Mouse (Mus musculus) myocyte (in vitro differentiated cells): Measurements from ENCODE around the gene Gm20388. TPM values are rescaled to one million over a fixed set of nuclear protein-coding genes. Genes with fewer than 3 reads are reported as not detected.

ENCODE experiments used
- H3K27me3 ChIP-seq: one replicate; pipeline ENCODE4 v1.6.1; 2011; ENCODE audit not compliant: control insufficient read depth, insufficient read depth, insufficient read length
- H3K36me3 ChIP-seq: one replicate; pipeline ENCODE4 v1.6.1; 2011; ENCODE audit not compliant: control insufficient read depth, insufficient read depth
- H3K4me2 ChIP-seq: one replicate; pipeline ENCODE4 v1.6.1; 2011; ENCODE audit warnings: low read depth, control low read depth
- H3K4me3 ChIP-seq: one replicate; pipeline ENCODE4 v1.5.1; 2011; ENCODE audit warnings: mild to moderate bottlenecking, control low read depth, moderate library complexity
- H3K79me2 ChIP-seq: one replicate; pipeline ENCODE4 v1.6.1; 2011; ENCODE audit not compliant: control insufficient read depth, insufficient read depth
- H3ac ChIP-seq: one replicate; pipeline ENCODE4 v1.6.1; 2011; ENCODE audit not compliant: control insufficient read depth, insufficient read length
- CEBPB ChIP-seq: IDR thresholded peaks from 2 replicates; pipeline ENCODE4 v1.6.1; 2011; ENCODE audit warnings: mild to moderate bottlenecking, moderate library complexity; ENCODE audit not compliant: poor library complexity, insufficient read depth, severe bottlenecking
- E2F4 ChIP-seq: IDR thresholded peaks from one replicate; pipeline ENCODE4 v1.6.1; 2011; ENCODE audit warnings: mild to moderate bottlenecking, control low read depth, moderate library complexity; ENCODE audit not compliant: insufficient read depth
- MAX ChIP-seq: IDR thresholded peaks from one replicate; pipeline ENCODE4 v1.6.1; 2011; ENCODE audit warnings: low read depth, mild to moderate bottlenecking, control low read depth
- MYOD1 ChIP-seq, 3 experiments: IDR thresholded peaks; one replicate each; pipeline ENCODE4 v1.6.1; 2011; ENCODE audit warnings: control low read depth in 2 of 3, low read depth in 2 of 3, mild to moderate bottlenecking in 2 of 3, moderate library complexity in 1 of 3; ENCODE audit not compliant: insufficient read length in 2 of 3, control insufficient read depth in 1 of 3
- MYOG ChIP-seq, 3 experiments: IDR thresholded peaks; one replicate each; pipeline ENCODE4 v1.6.1; 2011; ENCODE audit warnings: control low read depth in 2 of 3, low read depth in 2 of 3, mild to moderate bottlenecking in 2 of 3; ENCODE audit not compliant: insufficient read length in 2 of 3, control insufficient read depth in 1 of 3, insufficient read depth in 1 of 3
- POLR2A ChIP-seq: IDR thresholded peaks from one replicate; pipeline ENCODE4 v1.6.1; 2011; ENCODE audit warnings: low read depth, mild to moderate bottlenecking, control low read depth, moderate library complexity; ENCODE audit not compliant: insufficient read length
- POLR2AphosphoS2 ChIP-seq: IDR thresholded peaks from one replicate; pipeline ENCODE4 v1.6.1; 2011; ENCODE audit warnings: low read depth, control low read depth; ENCODE audit not compliant: insufficient read length
- REST ChIP-seq: IDR thresholded peaks from one replicate; pipeline ENCODE4 v1.6.1; 2011; ENCODE audit warnings: mild to moderate bottlenecking, control low read depth, moderate library complexity; ENCODE audit not compliant: insufficient read depth, insufficient read length
- SRF ChIP-seq: IDR thresholded peaks from one replicate; pipeline ENCODE4 v1.6.1; 2011; ENCODE audit warnings: low read depth; ENCODE audit not compliant: control insufficient read depth, insufficient read length
- TCF12 ChIP-seq: IDR thresholded peaks from one replicate; pipeline ENCODE4 v1.6.1; 2011; ENCODE audit warnings: mild to moderate bottlenecking, control low read depth; ENCODE audit not compliant: poor library complexity, insufficient read depth, severe bottlenecking
- TCF3 ChIP-seq: IDR thresholded peaks from one replicate; pipeline ENCODE4 v1.6.1; 2011; ENCODE audit warnings: low read depth, control low read depth; ENCODE audit not compliant: insufficient read length
- USF1 ChIP-seq: IDR thresholded peaks from one replicate; pipeline ENCODE4 v1.6.1; 2011; ENCODE audit warnings: low read depth, mild to moderate bottlenecking, control low read depth, moderate library complexity
- polyA plus RNA-seq: library from polyadenylated mRNA; unstranded; fragments of >200 nt; fragmentation: generic; extraction: Trizol; gene quantifications from one replicate; pipeline ENCODE4 v1.2.1, GENCODE M21; 2012; ENCODE audit warnings: missing spikeins

Gm20388 gene
- polyA plus RNA-seq, 1 experiment: 15.3 TPM

DNA sequence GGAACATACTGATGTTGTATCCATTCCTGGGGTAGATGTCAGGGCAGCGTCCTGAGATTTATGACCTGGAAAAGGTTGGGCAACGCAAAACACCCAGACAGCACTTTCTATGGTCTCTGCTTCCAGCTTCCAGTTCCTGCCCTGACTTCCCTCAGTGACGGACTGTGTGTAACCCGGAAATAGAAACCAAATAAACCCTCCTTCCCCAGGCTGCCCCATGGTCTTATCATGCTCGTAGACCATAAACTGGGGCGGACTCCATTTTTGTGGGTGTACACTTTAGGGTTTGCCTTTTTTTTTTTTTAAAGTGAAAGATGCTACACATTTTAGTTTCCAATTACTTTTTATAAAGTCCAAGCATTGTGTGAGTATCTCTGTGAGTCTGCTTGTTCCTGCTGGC lies 3754.9 kb downstream of the Gm20388 start:
- no peak overlapping the region for H3ac ChIP-seq
- H3K79me2 ChIP-seq: no peaks in the 10 kb centered on the region
- H3K36me3 ChIP-seq: peaks cover 13% of the 10 kb centered on the region
- H3K27me3 ChIP-seq: no peaks in the 10 kb centered on the region
- H3K4me3 ChIP-seq: no peak overlapping the region
- no peak overlapping the region for H3K4me2 ChIP-seq
- TF ChIP-seq POLR2AphosphoS2 (no peak), CEBPB (no peak), TCF12 (no peak), E2F4 (no peak), MYOG (IDR thresholded peaks at IDR 0.05; ENCODE audit: control insufficient read depth in 1 of 3, insufficient read depth in 1 of 3, insufficient read length in 2 of 3, low read depth in 2 of 3) (no peak), SRF (no peak), POLR2A (no peak), MYOD1 (IDR thresholded peaks at IDR 0.05; ENCODE audit: control insufficient read depth in 1 of 3, insufficient read length in 2 of 3, low read depth in 2 of 3) (no peak)

- H3K27me3 ChIP-seq: no peaks in the 10 kb centered on the region
- peaks cover 10% of the 10 kb centered on the region for H3K36me3 ChIP-seq
- H3K79me2 ChIP-seq: no peaks in the 10 kb centered on the region
- no peak overlapping the region for H3ac ChIP-seq
- no peak overlapping the region for H3K4me2 ChIP-seq
- no peak for TF ChIP-seq MYOD1 (IDR thresholded peaks at IDR 0.05; ENCODE audit: control insufficient read depth in 1 of 3, insufficient read length in 2 of 3, low read depth in 2 of 3)
- TF ChIP-seq TCF3: no peak
- no peak for TF ChIP-seq MYOG (IDR thresholded peaks at IDR 0.05; ENCODE audit: control insufficient read depth in 1 of 3, insufficient read depth in 1 of 3, insufficient read length in 2 of 3, low read depth in 2 of 3)
- no peak overlapping the region for H3K4me3 ChIP-seq
Observed at GRCm38 (mm10) chr8:123666832-123667231, 3756.2 kb downstream of the Gm20388 start.

DNA sequence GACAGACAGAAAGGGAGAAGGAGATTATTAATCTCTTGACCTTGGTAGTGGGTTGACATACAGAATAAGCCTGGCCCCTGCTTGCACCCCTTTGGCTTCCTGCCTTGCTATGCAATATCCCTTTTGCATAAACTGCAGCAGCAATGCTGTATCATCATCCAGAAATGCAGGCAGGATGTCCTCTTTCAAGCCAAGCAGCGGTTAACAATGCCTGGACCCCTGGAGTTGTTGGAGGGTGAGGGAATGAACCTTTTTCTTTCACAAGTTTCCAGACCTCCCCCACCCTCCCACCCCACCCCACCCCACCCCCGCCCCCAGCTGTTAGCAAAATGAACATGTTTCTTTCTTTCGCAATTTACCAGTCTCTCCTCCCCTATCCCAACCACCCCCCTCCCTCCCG lies 3758.0 kb downstream of the Gm20388 start:
- Histone ChIP-seq H3K79me2 (no peaks in the 10 kb centered on the region), H3K36me3 (peaks cover 2% of the 10 kb centered on the region), H3ac (no peak overlapping the region), H3K27me3 (no peaks in the 10 kb centered on the region), H3K4me3 (no peak overlapping the region), H3K4me2 (no peak overlapping the region)
- TF ChIP-seq MAX: no peak
- TF ChIP-seq REST: no peak
- no peak for TF ChIP-seq USF1
- no peak for TF ChIP-seq SRF
- TF ChIP-seq MYOD1 (IDR thresholded peaks at IDR 0.05; ENCODE audit: control insufficient read depth in 1 of 3, insufficient read length in 2 of 3, low read depth in 2 of 3): no peak
- TF ChIP-seq CEBPB: no peak
- no peak for TF ChIP-seq TCF12
- no peak for TF ChIP-seq POLR2AphosphoS2
- no peak for TF ChIP-seq POLR2A
- TF ChIP-seq TCF3: no peak
- TF ChIP-seq MYOG (IDR thresholded peaks at IDR 0.05; ENCODE audit: control insufficient read depth in 1 of 3, insufficient read depth in 1 of 3, insufficient read length in 2 of 3, low read depth in 2 of 3): no peak
- TF ChIP-seq E2F4: no peak

DNA sequence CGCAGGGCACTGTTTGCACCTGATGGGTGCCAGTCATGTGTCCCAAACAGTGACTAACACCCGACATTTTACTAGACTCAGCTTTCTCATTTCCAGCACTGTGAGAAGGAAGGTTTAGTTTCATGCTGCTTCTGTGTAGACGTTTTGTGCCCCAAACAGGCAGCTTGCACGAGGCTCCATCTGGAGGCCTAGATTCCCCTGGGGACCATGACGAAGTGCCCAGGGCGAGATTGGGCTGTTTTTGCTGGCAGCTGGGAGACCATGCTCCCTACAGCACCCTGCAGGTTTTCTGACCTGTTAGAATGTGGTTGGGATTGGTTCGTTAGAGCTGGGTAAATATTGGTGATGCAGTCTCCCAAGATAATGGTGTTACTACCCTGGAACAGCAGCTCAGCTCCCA lies 3760.1 kb downstream of the Gm20388 start:
- H3K27me3 ChIP-seq: no peaks in the 10 kb centered on the region
- H3K4me3 ChIP-seq: no peak overlapping the region
- TF ChIP-seq POLR2AphosphoS2: no peak
- peak in 1 of 3 experiments; percentile 23 for TF ChIP-seq MYOD1 (IDR thresholded peaks at IDR 0.05; ENCODE audit: control insufficient read depth in 1 of 3, insufficient read length in 2 of 3, low read depth in 2 of 3)
- no peak for TF ChIP-seq MYOG (IDR thresholded peaks at IDR 0.05; ENCODE audit: control insufficient read depth in 1 of 3, insufficient read depth in 1 of 3, insufficient read length in 2 of 3, low read depth in 2 of 3)
- H3K4me2 ChIP-seq: no peak overlapping the region
- H3K79me2 ChIP-seq: no peaks in the 10 kb centered on the region
- no peak overlapping the region for H3ac ChIP-seq
- H3K36me3 ChIP-seq: no peaks in the 10 kb centered on the region

DNA sequence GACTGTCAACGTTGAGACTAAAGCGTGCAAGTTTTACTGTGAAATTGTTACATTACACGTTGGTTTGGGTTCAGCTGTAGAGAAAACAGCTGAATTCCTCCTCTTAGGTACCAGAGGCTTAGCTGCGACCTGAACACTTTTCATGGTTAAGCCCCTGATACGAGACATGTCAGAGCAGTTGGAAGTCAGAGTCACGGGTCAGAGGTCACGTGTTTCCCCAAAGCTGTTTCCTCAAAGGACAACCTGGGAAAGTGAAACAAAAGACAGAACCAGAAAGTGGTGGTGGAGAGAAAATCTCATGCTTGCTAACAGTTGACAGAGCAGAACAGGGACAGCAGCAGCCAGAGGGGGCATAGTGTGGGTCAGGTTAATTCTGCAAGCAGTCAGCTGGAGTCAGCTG lies 3760.8 kb downstream of the Gm20388 start:
- Histone ChIP-seq H3K4me3 (no peak overlapping the region), H3K79me2 (no peaks in the 10 kb centered on the region), H3K4me2 (peak overlapping the region; percentile 64), H3ac (no peak overlapping the region), H3K36me3 (no peaks in the 10 kb centered on the region), H3K27me3 (no peaks in the 10 kb centered on the region)
- no peak for TF ChIP-seq REST
- no peak for TF ChIP-seq MAX
- TF ChIP-seq SRF: no peak
- no peak for TF ChIP-seq MYOG (IDR thresholded peaks at IDR 0.05; ENCODE audit: control insufficient read depth in 1 of 3, insufficient read depth in 1 of 3, insufficient read length in 2 of 3, low read depth in 2 of 3)
- TF ChIP-seq TCF3: no peak
- TF ChIP-seq TCF12: no peak
- TF ChIP-seq USF1: no peak
- TF ChIP-seq E2F4: no peak
- no peak for TF ChIP-seq CEBPB
- TF ChIP-seq POLR2A: no peak
- TF ChIP-seq POLR2AphosphoS2: no peak
